Mouse (Mus musculus) kidney, adult 2 months (tissue): Measurements from ENCODE around the gene Urah.

Source experiments
- CTCF ChIP-seq: fragments of 200-500 bp; conservative IDR thresholded peaks from 2 replicates; pipeline ENCODE4 v1.5.1; 2011; ENCODE audit warnings: low read depth, mild to moderate bottlenecking, control low read depth, low read length, moderate library complexity, mixed read lengths; ENCODE audit not compliant: insufficient read depth, insufficient read length
- POLR2A ChIP-seq: fragments of 200-500 bp; IDR thresholded peaks from one replicate; pipeline ENCODE4 v1.6.1; 2011; ENCODE audit warnings: low read depth, low read length, control low read depth

GRCm38 (mm10) chr7:140858746-140859145 is 23.9 kb downstream of the Urah start:
- TF ChIP-seq POLR2A (no peak), CTCF (no peak)
